11 mouse cellular contexts compared by ENCODE assay signal in genomic region chr8:95704538-95704937, GRCm38 (mm10). TPM values are rescaled to one million over a fixed set of nuclear protein-coding genes. Genes with fewer than 3 reads are reported as not detected.
A peak's percentile ranks its signal among the peaks of the same experiment; 100 is the strongest.
DNase-seq lines count a peak whose midpoint lies in the region; ATAC-seq and TF ChIP-seq lines count a peak whose summit lies in the region.
"Had no signal": no experiment of that assay in that cellular context is flagged by ENCODE, and none has a peak within 500 bp of the region (broad histone marks: within the 10 kb centered on the region; RNA-seq: fewer than 3 reads in every experiment).

No protein-coding gene starts in this region.

- H3K9me3 ChIP-seq in heart, embryonic 13.5 days: no peaks in the 10 kb centered on the region
- H3K9me3 ChIP-seq in hindbrain, postnatal 0 days (ENCODE audit: low read length): no peaks in the 10 kb centered on the region
- H3K9me3 ChIP-seq: stomach, embryonic 15.5 days had no signal

- H3K4me1 ChIP-seq in heart, embryonic 13.5 days: peaks cover 35% of the 10 kb centered on the region
- H3K4me1 ChIP-seq in hindbrain, postnatal 0 days (ENCODE audit: insufficient read depth, low read length): peaks cover 26% of the 10 kb centered on the region

- no peak for TF ChIP-seq CTCF in hindbrain, postnatal 0 days (IDR thresholded peaks at IDR 0.05; ENCODE audit: low read depth)

- H3K27me3 ChIP-seq in heart, embryonic 13.5 days (replicated peaks): peaks cover 19% of the 10 kb centered on the region; the same call in 1 of the 2 replicates
- H3K27me3 ChIP-seq in hindbrain, postnatal 0 days (ENCODE audit: insufficient read depth, low read length): no peaks in the 10 kb centered on the region
- H3K27me3 ChIP-seq: stomach, embryonic 15.5 days had no signal

- H3K9ac ChIP-seq in heart, embryonic 13.5 days: peak overlapping the region; percentile 94
- peak overlapping the region; percentile 82 for H3K9ac ChIP-seq in hindbrain, postnatal 0 days (replicated peaks; ENCODE audit: low read length)

- peak overlapping the region; percentile 84 for H3K4me3 ChIP-seq in heart, embryonic 13.5 days
- peak overlapping the region; percentile 79 for H3K4me3 ChIP-seq in hindbrain, postnatal 0 days (ENCODE audit: low read length)

- WGBS in heart, embryonic 13.5 days: 83% methylated on average over 3 of the region's 3 CpGs
- WGBS in hindbrain, postnatal 0 days: 96% methylated on average over 3 of the region's 3 CpGs

- no peak for DNase-seq in heart, adult 11 months
- peak; percentile 4 for DNase-seq in right cerebral cortex, postnatal 14 days
- DNase-seq in right cerebral cortex, adult 2 months (ENCODE audit: low spot score in 2 of 2): no peak
- no peak for DNase-seq in hindbrain, postnatal 0 days (ENCODE audit: low spot score)
- no peak for DNase-seq in urinary bladder, postnatal 4 days (ENCODE audit: low spot score in 2 of 2)
- DNase-seq in kidney, postnatal 4 days: no peak
- DNase-seq: gastrocnemius, postnatal 14 days; kidney, adult 2 months had no signal

- peak overlapping the region; percentile 90 for H3K4me2 ChIP-seq in heart, embryonic 13.5 days
- peak overlapping the region; percentile 91 for H3K4me2 ChIP-seq in hindbrain, postnatal 0 days (ENCODE audit: low read depth, low read length)

- H3K36me3 ChIP-seq in heart, embryonic 13.5 days: peaks cover 47% of the 10 kb centered on the region
- peaks cover 22% of the 10 kb centered on the region for H3K36me3 ChIP-seq in hindbrain, postnatal 0 days (ENCODE audit: insufficient read depth, low read length)
- H3K36me3 ChIP-seq: stomach, embryonic 15.5 days had no signal

- ATAC-seq in heart, embryonic 13.5 days (ENCODE audit: extremely low read depth, insufficient number of reproducible peaks, low FRiP score, low TSS enrichment): no peak
- no peak for ATAC-seq in hindbrain, postnatal 0 days
- no peak for ATAC-seq in CD4-positive, CD25-positive, alpha-beta regulatory T cell, adult 4 months

- peak overlapping the region; percentile 90 for H3K27ac ChIP-seq in heart, embryonic 13.5 days (replicated peaks)
- peak overlapping the region; percentile 91 for H3K27ac ChIP-seq in hindbrain, postnatal 0 days
- H3K27ac ChIP-seq: stomach, embryonic 15.5 days had no signal

RNA-seq across cellular contexts. Expression of gene Setd6, which starts 11.1 kb away (rescaled TPM):
- polyA plus RNA-seq in heart, embryonic 13.5 days (2015; fragmentation: Nextera tagmentation; extraction: Ambion mirVana): 15.9 and 18.1 TPM in 2 replicates
- total RNA-seq in hindbrain, postnatal 0 days (2014; rRNA removed): 17.3 and 29.5 TPM in 2 replicates
- polyA plus RNA-seq in hindbrain, postnatal 0 days (2015; fragmentation: Nextera tagmentation; extraction: Ambion mirVana): 35.8 and 38.5 TPM in 2 replicates
- 1 to 10 TPM; 5.3 to 7.0 TPM for polyA plus RNA-seq in CD4-positive, CD25-positive, alpha-beta regulatory T cell, adult 4 months (2017; shearing (Covaris generic))

RNA-seq across cellular contexts. Expression of gene Ndrg4, which starts 27.8 kb away (rescaled TPM):
- 256 and 289 TPM in 2 replicates for polyA plus RNA-seq in heart, embryonic 13.5 days (2015; fragmentation: Nextera tagmentation; extraction: Ambion mirVana)
- total RNA-seq in hindbrain, postnatal 0 days (2014; rRNA removed): 936 and 1,043 TPM in 2 replicates
- 683 and 722 TPM in 2 replicates for polyA plus RNA-seq in hindbrain, postnatal 0 days (2015; fragmentation: Nextera tagmentation; extraction: Ambion mirVana)
- polyA plus RNA-seq in CD4-positive, CD25-positive, alpha-beta regulatory T cell, adult 4 months (2017; shearing (Covaris generic)): 1 to 10 TPM in 1 of 2 experiments, under 1 TPM in 1; 0.83 to 1.6 TPM

Comparison
In these comparisons a context has a peak if more than half of its experiments do, and no peak if none do; other contexts are left out.
1. RNA of gene Ndrg4, which starts 27.8 kb away (polyA plus RNA-seq): 683 to 722 TPM in hindbrain, postnatal 0 days and 256 to 289 TPM in heart, embryonic 13.5 days; 0.83 to 1.6 TPM in CD4-positive, CD25-positive, alpha-beta regulatory T cell, adult 4 months; every median in the first group is over 10 times any median in the second.